Mouse (Mus musculus) MEL (cell line): ENCODE measurements at regions not wholly inside any gene's neighbourhood (a gene's known extent, or its start where the extent isn't known, plus 50 kb on each side); places are given as distances from the start of the nearest gene placed in this dataset.

ENCODE experiments used
- DNase-seq: peaks from one replicate; pipeline ENCODE4 v3.0.0; 2011; ENCODE audit warnings: low read depth, low spot score
- H3K27ac ChIP-seq: 2 replicates; pipeline ENCODE4 v1.5.1; 2012; ENCODE audit warnings: low read depth, mild to moderate bottlenecking, control low read depth, low read length, moderate library complexity; ENCODE audit not compliant: control insufficient read depth
- H3K27me3 ChIP-seq, 2 experiments: fragments of 150-350 bp in 1 of 2; sonication (generic) in 1 of 2; 2 replicates each; pipeline ENCODE4 v1.6.1; 2012; ENCODE audit warnings: low read length in 2 of 2, mild to moderate bottlenecking in 2 of 2, improper control_type of control experiment in 1 of 2, moderate library complexity in 1 of 2; ENCODE audit not compliant: insufficient read depth in 2 of 2, control insufficient read depth in 1 of 2
- H3K36me3 ChIP-seq, 2 experiments: 2 replicates each; pipeline ENCODE4 v1.6.1; 2012 to 2014; ENCODE audit warnings: low read length in 2 of 2, improper control_type of control experiment in 1 of 2, inconsistent platforms in 1 of 2, mild to moderate bottlenecking in 1 of 2; ENCODE audit not compliant: insufficient read depth in 2 of 2, control insufficient read depth in 1 of 2
- H3K4me1 ChIP-seq, 2 experiments: fragments of 150-350 bp in 1 of 2; sonication (generic) in 1 of 2; 2 replicates each; pipeline ENCODE4 v1.6.1; 2012; ENCODE audit warnings: low read length in 2 of 2, improper control_type of control experiment in 1 of 2, mild to moderate bottlenecking in 1 of 2; ENCODE audit not compliant: insufficient read depth in 2 of 2, control insufficient read depth in 1 of 2
- H3K4me3 ChIP-seq, 2 experiments: fragments of 150-350 bp in 1 of 2; sonication (generic) in 1 of 2; 2 replicates each; pipeline ENCODE4 v1.5.1; 2012; ENCODE audit warnings: low read depth in 2 of 2, low read length in 2 of 2, mild to moderate bottlenecking in 2 of 2, moderate library complexity in 2 of 2, control low read depth in 1 of 2, improper control_type of control experiment in 1 of 2; ENCODE audit not compliant: control insufficient read depth in 1 of 2, insufficient read depth in 1 of 2
- H3K79me2 ChIP-seq: 2 replicates; pipeline ENCODE4 v1.6.1; 2012; ENCODE audit warnings: mild to moderate bottlenecking, low read length, moderate library complexity; ENCODE audit not compliant: control insufficient read depth, poor library complexity, insufficient read depth
- H3K9ac ChIP-seq: 2 replicates; pipeline ENCODE4 v1.6.1; 2012; ENCODE audit warnings: low read depth, mild to moderate bottlenecking, control low read depth, low read length, moderate library complexity; ENCODE audit not compliant: control insufficient read depth, poor library complexity, severe bottlenecking
- H3K9me3 ChIP-seq: fragments of 150-350 bp; sonication (generic); replicated peaks from 2 replicates; pipeline ENCODE4 v1.6.1; 2012; ENCODE audit warnings: mild to moderate bottlenecking, low read length, improper control_type of control experiment, moderate library complexity; ENCODE audit not compliant: insufficient read depth
- BHLHE40 ChIP-seq: IDR thresholded peaks from 2 replicates; pipeline ENCODE4 v1.6.1; 2012; ENCODE audit warnings: low read depth, mild to moderate bottlenecking, inconsistent platforms, low read length, improper control_type of control experiment, borderline replicate concordance
- ELF1 ChIP-seq: IDR thresholded peaks from 2 replicates; pipeline ENCODE4 v1.6.1; 2014; ENCODE audit warnings: low read depth, mild to moderate bottlenecking, inconsistent platforms, low read length, improper control_type of control experiment, moderate library complexity
- ETS1 ChIP-seq: IDR thresholded peaks from 2 replicates; pipeline ENCODE4 v1.6.1; 2012; ENCODE audit warnings: low read depth, mild to moderate bottlenecking, inconsistent platforms, low read length, improper control_type of control experiment, moderate library complexity
- HCFC1 ChIP-seq: IDR thresholded peaks from 2 replicates; pipeline ENCODE4 v1.6.1; 2012; ENCODE audit warnings: low read depth, mild to moderate bottlenecking, inconsistent platforms, low read length, improper control_type of control experiment, moderate library complexity
- JUND ChIP-seq: IDR thresholded peaks from 2 replicates; pipeline ENCODE4 v1.6.1; 2011; ENCODE audit warnings: low read depth, mild to moderate bottlenecking, improper control_type of control experiment, low read length
- MAX ChIP-seq: IDR thresholded peaks from 2 replicates; pipeline ENCODE4 v1.6.1; 2011; ENCODE audit warnings: low read length, improper control_type of control experiment
- MAZ ChIP-seq: IDR thresholded peaks from 2 replicates; pipeline ENCODE4 v1.6.1; 2012; ENCODE audit warnings: low read depth, mild to moderate bottlenecking, inconsistent platforms, low read length, improper control_type of control experiment
- MEF2A ChIP-seq: IDR thresholded peaks from 2 replicates; pipeline ENCODE4 v1.6.1; 2014; ENCODE audit warnings: low read depth, mild to moderate bottlenecking, inconsistent platforms, low read length, improper control_type of control experiment; ENCODE audit not compliant: poor library complexity, insufficient replicate concordance, severe bottlenecking; ENCODE audit errors: extremely low read depth
- MYC ChIP-seq: IDR thresholded peaks from 2 replicates; pipeline ENCODE4 v1.6.1; 2011; ENCODE audit warnings: low read depth, mild to moderate bottlenecking, low read length, improper control_type of control experiment, moderate library complexity
- NRF1 ChIP-seq: IDR thresholded peaks from 2 replicates; pipeline ENCODE4 v1.6.1; 2014; ENCODE audit warnings: low read depth, mild to moderate bottlenecking, inconsistent platforms, low read length, improper control_type of control experiment, moderate library complexity; ENCODE audit not compliant: poor library complexity, insufficient read depth, severe bottlenecking
- RAD21 ChIP-seq: IDR thresholded peaks from 2 replicates; pipeline ENCODE4 v1.6.1; 2011; ENCODE audit warnings: mild to moderate bottlenecking, low read depth, low read length, improper control_type of control experiment
- SIN3A ChIP-seq: IDR thresholded peaks from 2 replicates; pipeline ENCODE4 v1.6.1; 2012; ENCODE audit warnings: low read length, improper control_type of control experiment, inconsistent platforms
- SMC3 ChIP-seq: IDR thresholded peaks from 2 replicates; pipeline ENCODE4 v1.6.1; 2011; ENCODE audit warnings: low read depth, low read length, improper control_type of control experiment
- TAL1 ChIP-seq: IDR thresholded peaks from 2 replicates; pipeline ENCODE4 v1.6.1; 2012; ENCODE audit warnings: mild to moderate bottlenecking, inconsistent platforms, low read length, moderate library complexity, mixed read lengths
- TBP ChIP-seq: IDR thresholded peaks from 2 replicates; pipeline ENCODE4 v1.8.0; 2011; ENCODE audit warnings: low read depth, low read length, improper control_type of control experiment
- USF2 ChIP-seq, 2 experiments: IDR thresholded peaks; 2 replicates each; pipeline ENCODE4 v1.6.1; 2011 to 2012; ENCODE audit warnings: improper control_type of control experiment in 2 of 2, low read length in 2 of 2, borderline replicate concordance in 1 of 2, inconsistent platforms in 1 of 2, low read depth in 1 of 2, mild to moderate bottlenecking in 1 of 2; ENCODE audit not compliant: insufficient read depth in 1 of 2

- no peak for TF ChIP-seq MAZ
- no peak for TF ChIP-seq HCFC1
- TF ChIP-seq USF2 (IDR thresholded peaks at IDR 0.05; ENCODE audit: borderline replicate concordance in 1 of 2, insufficient read depth in 1 of 2, low read depth in 1 of 2, low read length in 2 of 2): no peak
These were observed 128.0 kb upstream of the Tmtc1 start (continued) for GRCm38 (mm10) chr6:148572201-148572600.

- no peak for TF ChIP-seq HCFC1
- TF ChIP-seq MEF2A: no peak
- TF ChIP-seq RAD21: no peak
- TF ChIP-seq ETS1: no peak
- TF ChIP-seq TBP: no peak
- no peak for TF ChIP-seq ELF1
- TF ChIP-seq JUND: no peak
- no peak for TF ChIP-seq SMC3
- H3K4me1 ChIP-seq: no peaks in the 10 kb centered on the region
- H3K4me3 ChIP-seq: no peak overlapping the region
- DNase-seq: no peak
- no peak overlapping the region for H3K9ac ChIP-seq
- no peaks in the 10 kb centered on the region for H3K36me3 ChIP-seq
- H3K27ac ChIP-seq: no peak overlapping the region
- H3K27me3 ChIP-seq: no peaks in the 10 kb centered on the region
- no peaks in the 10 kb centered on the region for H3K9me3 ChIP-seq
- no peaks in the 10 kb centered on the region for H3K79me2 ChIP-seq
These were observed 127.5 kb upstream of the Tmtc1 start for GRCm38 (mm10) chr6:148571651-148572050.

- Histone ChIP-seq H3K9ac (no peak overlapping the region), H3K4me1 (no peaks in the 10 kb centered on the region), H3K27ac (no peak overlapping the region), H3K27me3 (no peaks in the 10 kb centered on the region), H3K9me3 (no peaks in the 10 kb centered on the region), H3K36me3 (no peaks in the 10 kb centered on the region), H3K4me3 (no peak overlapping the region), H3K79me2 (no peaks in the 10 kb centered on the region)
- TF ChIP-seq SIN3A (no peak), MEF2A (no peak), NRF1 (no peak), MAX (no peak), MAZ (no peak), BHLHE40 (no peak), MYC (no peak), TAL1 (no peak)
- DNase-seq: no peak
These were observed 120.0 kb upstream of the Tmtc1 start for GRCm38 (mm10) chr6:148564146-148564545.
